17 mouse cellular contexts compared by ENCODE assay signal in genomic region chr2:167483081-167483826, GRCm38 (mm10). TPM values are rescaled to one million over a fixed set of nuclear protein-coding genes. Genes with fewer than 3 reads are reported as not detected.
DNase-seq lines count a peak whose midpoint lies in the region; ATAC-seq and TF ChIP-seq lines count a peak whose summit lies in the region.
"Had no signal": no experiment of that assay in that cellular context is flagged by ENCODE, and none has a peak within 500 bp of the region (broad histone marks: within the 10 kb centered on the region; RNA-seq: fewer than 3 reads in every experiment).

No protein-coding gene starts in this region.

- H3K36me3 ChIP-seq in hindbrain, postnatal 0 days (ENCODE audit: insufficient read depth, low read length), result peaks cover 21% of the 10 kb centered on the region
- peaks cover 41% of the 10 kb centered on the region for H3K36me3 ChIP-seq in hindbrain, embryonic 12.5 days
- peaks cover 31% of the 10 kb centered on the region for H3K36me3 ChIP-seq in liver, embryonic 15.5 days (replicated peaks)
- H3K36me3 ChIP-seq in liver, embryonic 11.5 days (ENCODE audit: control insufficient read depth, insufficient read depth, low read length), result peaks cover 21% of the 10 kb centered on the region
- H3K36me3 ChIP-seq in heart, embryonic 12.5 days, result peaks cover 47% of the 10 kb centered on the region

- 90% methylated on average over 27 of the region's 27 CpGs for WGBS in hindbrain, postnatal 0 days
- WGBS in hindbrain, embryonic 12.5 days, result 94% methylated on average over 27 of the region's 27 CpGs
- 81% methylated on average over 27 of the region's 27 CpGs for WGBS in liver, embryonic 15.5 days (ENCODE audit: insufficient replicate concordance)
- WGBS in liver, embryonic 11.5 days, result 93% methylated on average over 27 of the region's 27 CpGs
- 90% methylated on average over 27 of the region's 27 CpGs for WGBS in heart, embryonic 12.5 days

- ATAC-seq in hindbrain, postnatal 0 days, result no peak
- no peak for ATAC-seq in hindbrain, embryonic 12.5 days (ENCODE audit: low FRiP score)
- ATAC-seq in liver, embryonic 15.5 days (ENCODE audit: insufficient read depth), result 0 out of 2 replicates have a peak, but pooled peaks have one; percentile 8
- ATAC-seq in liver, embryonic 11.5 days (replicated peaks; ENCODE audit: low FRiP score), result no peak
- no peak for ATAC-seq in heart, embryonic 12.5 days (ENCODE audit: insufficient number of reproducible peaks, low FRiP score)
- ATAC-seq: CD4-positive, CD25-positive, alpha-beta regulatory T cell, adult 4 months; forebrain, embryonic 15.5 days had no signal

- H3K27me3 ChIP-seq in hindbrain, postnatal 0 days (ENCODE audit: insufficient read depth, low read length), result no peaks in the 10 kb centered on the region
- no peaks in the 10 kb centered on the region for H3K27me3 ChIP-seq in hindbrain, embryonic 12.5 days
- no peaks in the 10 kb centered on the region for H3K27me3 ChIP-seq in liver, embryonic 15.5 days
- no peaks in the 10 kb centered on the region for H3K27me3 ChIP-seq in liver, embryonic 11.5 days (replicated peaks; ENCODE audit: control insufficient read depth, insufficient read depth, low read length)
- H3K27me3 ChIP-seq in heart, embryonic 12.5 days (replicated peaks), result no peaks in the 10 kb centered on the region
- H3K27me3 ChIP-seq: forebrain, embryonic 15.5 days; hindbrain, embryonic 15.5 days had no signal

- DNase-seq in hindbrain, postnatal 0 days (ENCODE audit: low spot score), result no peak
- DNase-seq in liver, embryonic 11.5 days (ENCODE audit: low spot score), result no peak
- peak; percentile 64 to 65 for DNase-seq in cerebellum, postnatal 25 days
- peak; percentile 57 to 84 for DNase-seq in kidney, postnatal 25 days
- DNase-seq: gastrocnemius, postnatal 10 days; heart, postnatal 10 days; lung, postnatal 10 days; retina, postnatal 1 day; thymus, postnatal 25 days had no signal

- no peaks in the 10 kb centered on the region for H3K9me3 ChIP-seq in hindbrain, postnatal 0 days (ENCODE audit: low read length)
- H3K9me3 ChIP-seq in hindbrain, embryonic 12.5 days (replicated peaks), result no peaks in the 10 kb centered on the region
- no peaks in the 10 kb centered on the region for H3K9me3 ChIP-seq in liver, embryonic 15.5 days (replicated peaks)
- no peaks in the 10 kb centered on the region for H3K9me3 ChIP-seq in liver, embryonic 11.5 days (ENCODE audit: control insufficient read depth, low read length)
- H3K9me3 ChIP-seq in heart, embryonic 12.5 days (replicated peaks), result no peaks in the 10 kb centered on the region
- H3K9me3 ChIP-seq: forebrain, embryonic 15.5 days; hindbrain, embryonic 15.5 days; midbrain, embryonic 10.5 days had no signal

- 0 out of 2 replicates have a peak overlapping the region, but pooled peaks have one; percentile 11 for H3K27ac ChIP-seq in hindbrain, postnatal 0 days
- H3K27ac ChIP-seq in hindbrain, embryonic 12.5 days, result no peak overlapping the region
- H3K27ac ChIP-seq in liver, embryonic 15.5 days (replicated peaks), result no peak overlapping the region
- no peak overlapping the region for H3K27ac ChIP-seq in liver, embryonic 11.5 days (ENCODE audit: low read depth, low read length)
- H3K27ac ChIP-seq in heart, embryonic 12.5 days (ENCODE audit: poor library complexity, severe bottlenecking), result no peak overlapping the region
- H3K27ac ChIP-seq: forebrain, embryonic 15.5 days; hindbrain, embryonic 15.5 days; left cerebral cortex, adult 2 months; midbrain, embryonic 10.5 days had no signal

- TF ChIP-seq CTCF in hindbrain, postnatal 0 days (IDR thresholded peaks at IDR 0.05; ENCODE audit: low read depth), result no peak

- H3K4me3 ChIP-seq in hindbrain, postnatal 0 days (ENCODE audit: low read length), result no peak overlapping the region
- H3K4me3 ChIP-seq in hindbrain, embryonic 12.5 days, result no peak overlapping the region
- no peak overlapping the region for H3K4me3 ChIP-seq in liver, embryonic 15.5 days (replicated peaks)
- H3K4me3 ChIP-seq in liver, embryonic 11.5 days (ENCODE audit: low read depth, low read length), result no peak overlapping the region
- H3K4me3 ChIP-seq in heart, embryonic 12.5 days, result no peak overlapping the region
- H3K4me3 ChIP-seq: forebrain, embryonic 15.5 days; hindbrain, embryonic 15.5 days; left cerebral cortex, adult 2 months; midbrain, embryonic 10.5 days had no signal

- no peak overlapping the region for H3K9ac ChIP-seq in hindbrain, postnatal 0 days (replicated peaks; ENCODE audit: low read length)
- H3K9ac ChIP-seq in hindbrain, embryonic 12.5 days, result no peak overlapping the region
- no peak overlapping the region for H3K9ac ChIP-seq in liver, embryonic 15.5 days
- H3K9ac ChIP-seq in liver, embryonic 11.5 days (ENCODE audit: low read depth, low read length), result no peak overlapping the region
- no peak overlapping the region for H3K9ac ChIP-seq in heart, embryonic 12.5 days
- H3K9ac ChIP-seq: forebrain, embryonic 15.5 days; hindbrain, embryonic 15.5 days had no signal

- H3K4me2 ChIP-seq in hindbrain, postnatal 0 days (ENCODE audit: low read depth, low read length), result no peak overlapping the region
- H3K4me2 ChIP-seq in hindbrain, embryonic 12.5 days (replicated peaks), result no peak overlapping the region
- no peak overlapping the region for H3K4me2 ChIP-seq in liver, embryonic 15.5 days
- no peak overlapping the region for H3K4me2 ChIP-seq in liver, embryonic 11.5 days
- H3K4me2 ChIP-seq in heart, embryonic 12.5 days, result no peak overlapping the region
- H3K4me2 ChIP-seq: forebrain, embryonic 15.5 days; hindbrain, embryonic 15.5 days had no signal

- H3K4me1 ChIP-seq in hindbrain, postnatal 0 days (ENCODE audit: insufficient read depth, low read length), result peaks cover 13% of the 10 kb centered on the region
- H3K4me1 ChIP-seq in hindbrain, embryonic 12.5 days, result 0 out of 2 replicates have a peak, but pooled peaks cover 4% of the 10 kb centered on the region
- peaks cover 14% of the 10 kb centered on the region; the same call in 1 of the 2 replicates for H3K4me1 ChIP-seq in liver, embryonic 15.5 days (replicated peaks)
- H3K4me1 ChIP-seq in liver, embryonic 11.5 days (replicated peaks; ENCODE audit: control insufficient read depth, insufficient read depth, low read length), result no peaks in the 10 kb centered on the region
- H3K4me1 ChIP-seq in heart, embryonic 12.5 days (replicated peaks), result peaks cover 25% of the 10 kb centered on the region
- H3K4me1 ChIP-seq: midbrain, embryonic 10.5 days had no signal

RNA-seq across cellular contexts. Expression of gene Rnf114, which starts 9.2 kb away (rescaled TPM):
- 68.7 and 89.6 TPM in 2 replicates for total RNA-seq in hindbrain, postnatal 0 days (2014; rRNA removed)
- 79.8 and 85.8 TPM in 2 replicates for polyA plus RNA-seq in hindbrain, postnatal 0 days (2015; fragmentation: Nextera tagmentation; extraction: Ambion mirVana)
- 120 TPM in 2 replicates for polyA plus RNA-seq in hindbrain, embryonic 12.5 days (2016; fragmentation: Nextera tagmentation; extraction: Ambion mirVana)
- polyA plus RNA-seq in liver, embryonic 15.5 days (2015; fragmentation: Nextera tagmentation; extraction: Ambion mirVana), result 35.3 and 38.2 TPM in 2 replicates
- polyA plus RNA-seq in liver, embryonic 11.5 days (2014; fragmentation: Nextera tagmentation; extraction: Ambion mirVana), result 55.9 and 57.7 TPM in 2 replicates
- polyA plus RNA-seq in heart, embryonic 12.5 days (2016; fragmentation: Nextera tagmentation; extraction: Ambion mirVana), result 61.4 and 62.9 TPM in 2 replicates

RNA-seq across cellular contexts. Expression of gene Spata2, which starts 9.4 kb away (rescaled TPM):
- total RNA-seq in hindbrain, postnatal 0 days (2014; rRNA removed), result 41.3 and 45.6 TPM in 2 replicates
- 27.6 and 29.4 TPM in 2 replicates for polyA plus RNA-seq in hindbrain, postnatal 0 days (2015; fragmentation: Nextera tagmentation; extraction: Ambion mirVana)
- polyA plus RNA-seq in hindbrain, embryonic 12.5 days (2016; fragmentation: Nextera tagmentation; extraction: Ambion mirVana), result 20.8 and 25.3 TPM in 2 replicates
- 8.1 and 8.3 TPM in 2 replicates for polyA plus RNA-seq in liver, embryonic 15.5 days (2015; fragmentation: Nextera tagmentation; extraction: Ambion mirVana)
- polyA plus RNA-seq in liver, embryonic 11.5 days (2014; fragmentation: Nextera tagmentation; extraction: Ambion mirVana), result 16.2 and 17.5 TPM in 2 replicates
- polyA plus RNA-seq in heart, embryonic 12.5 days (2016; fragmentation: Nextera tagmentation; extraction: Ambion mirVana), result 14.6 and 15.4 TPM in 2 replicates

RNA-seq across cellular contexts. Expression of gene Snai1, which starts 54.7 kb away (rescaled TPM):
- 0.93 and 1.2 TPM in 2 replicates for total RNA-seq in hindbrain, postnatal 0 days (2014; rRNA removed)
- polyA plus RNA-seq in hindbrain, postnatal 0 days (2015; fragmentation: Nextera tagmentation; extraction: Ambion mirVana), result 3.6 and 4.3 TPM in 2 replicates
- polyA plus RNA-seq in hindbrain, embryonic 12.5 days (2016; fragmentation: Nextera tagmentation; extraction: Ambion mirVana), result 30.1 and 39.0 TPM in 2 replicates
- 1.6 and 1.9 TPM in 2 replicates for polyA plus RNA-seq in liver, embryonic 15.5 days (2015; fragmentation: Nextera tagmentation; extraction: Ambion mirVana)
- polyA plus RNA-seq in liver, embryonic 11.5 days (2014; fragmentation: Nextera tagmentation; extraction: Ambion mirVana), result 14.3 and 15.2 TPM in 2 replicates
- polyA plus RNA-seq in heart, embryonic 12.5 days (2016; fragmentation: Nextera tagmentation; extraction: Ambion mirVana), result 18.8 and 21.4 TPM in 2 replicates

Comparison
In these comparisons a context has a peak if more than half of its experiments do, and no peak if none do; other contexts are left out.
1. DNase-seq: peak in cerebellum, postnatal 25 days (2 of 2) and kidney, postnatal 25 days (2 of 2); none in hindbrain, postnatal 0 days (single experiment) and liver, embryonic 11.5 days (single experiment).